Comparison of ENCODE assay signal across 7 mouse cellular contexts in genomic region chr11:97659267-97659989, GRCm38 (mm10). TPM values are rescaled to one million over a fixed set of nuclear protein-coding genes. Genes with fewer than 3 reads are reported as not detected.
DNase-seq lines count a peak whose midpoint lies in the region; ATAC-seq lines count a peak whose summit lies in the region.

No protein-coding gene starts in this region.

- peak overlapping the region; percentile 90 for H3K4me2 ChIP-seq in forebrain, embryonic 11.5 days (ENCODE audit: low read depth, low read length, severe bottlenecking)
- H3K4me2 ChIP-seq in kidney, embryonic 14.5 days (replicated peaks; ENCODE audit: low read depth, low read length), result peak overlapping the region; percentile 89

- intact Hi-C loops in gastrocnemius, postnatal 14 days (cut with DNase I; ENCODE audit: low total_unique reads), result no loop called here

- H3K9me3 ChIP-seq in forebrain, embryonic 11.5 days (ENCODE audit: control insufficient read depth, low read length), result no peaks in the 10 kb centered on the region
- no peaks in the 10 kb centered on the region for H3K9me3 ChIP-seq in kidney, embryonic 14.5 days (ENCODE audit: control insufficient read depth, low read length)
- H3K9me3 ChIP-seq in midbrain, embryonic 10.5 days (replicated peaks), result no peaks in the 10 kb centered on the region

- no peaks in the 10 kb centered on the region for H3K36me3 ChIP-seq in forebrain, embryonic 11.5 days (ENCODE audit: control insufficient read depth, insufficient read depth, low read length)
- H3K36me3 ChIP-seq in kidney, embryonic 14.5 days (ENCODE audit: control insufficient read depth, insufficient read depth, low read length), result no peaks in the 10 kb centered on the region
- no peaks in the 10 kb centered on the region for H3K36me3 ChIP-seq in midbrain, embryonic 10.5 days

- peak; percentile 58 for DNase-seq in 3T3-L1 (ENCODE audit: low read depth, low spot score)
- peak; percentile 79 for DNase-seq in CD4-positive helper T cell, adult 2 months (ENCODE audit: low read depth, low spot score)
- no peak for DNase-seq in forebrain, embryonic 11.5 days (ENCODE audit: low spot score)
- DNase-seq in midbrain, embryonic 10.5 days (ENCODE audit: low spot score), result no peak
- peak; percentile 19 for DNase-seq in yolk sac, embryonic 10.5 days (ENCODE audit: low spot score)
- no peak for DNase-seq in gastrocnemius, postnatal 14 days

- no peak overlapping the region for H3K27ac ChIP-seq in forebrain, embryonic 11.5 days (ENCODE audit: low read depth, low read length)
- peak overlapping the region; percentile 74 for H3K27ac ChIP-seq in kidney, embryonic 14.5 days (ENCODE audit: low read depth, low read length)
- H3K27ac ChIP-seq in midbrain, embryonic 10.5 days (replicated peaks), result peak overlapping the region; percentile 95

- H3K9ac ChIP-seq in forebrain, embryonic 11.5 days (ENCODE audit: low read length), result peak overlapping the region; percentile 77
- peak overlapping the region; percentile 74 for H3K9ac ChIP-seq in kidney, embryonic 14.5 days (ENCODE audit: low read depth, low read length)

- 14% methylated on average over 13 of the region's 13 CpGs for WGBS in forebrain, embryonic 11.5 days
- WGBS in kidney, embryonic 14.5 days, result 7% methylated on average over 13 of the region's 13 CpGs
- 11% methylated on average over 13 of the region's 13 CpGs for WGBS in midbrain, embryonic 10.5 days

- H3K4me3 ChIP-seq in forebrain, embryonic 11.5 days (ENCODE audit: low read depth, low read length), result peak overlapping the region; percentile 63
- peak overlapping the region; percentile 66 for H3K4me3 ChIP-seq in kidney, embryonic 14.5 days (ENCODE audit: low read length)
- H3K4me3 ChIP-seq in midbrain, embryonic 10.5 days, result peak overlapping the region; percentile 95

- no peak for ATAC-seq in forebrain, embryonic 11.5 days (replicated peaks; ENCODE audit: low FRiP score)
- no peak for ATAC-seq in kidney, embryonic 14.5 days (ENCODE audit: low FRiP score, low TSS enrichment)

- peaks cover 13% of the 10 kb centered on the region for H3K4me1 ChIP-seq in forebrain, embryonic 11.5 days (replicated peaks; ENCODE audit: control insufficient read depth, insufficient read depth, low read length)
- peaks cover 36% of the 10 kb centered on the region for H3K4me1 ChIP-seq in kidney, embryonic 14.5 days (ENCODE audit: control insufficient read depth, insufficient read depth, low read length)
- H3K4me1 ChIP-seq in midbrain, embryonic 10.5 days, result peaks cover 57% of the 10 kb centered on the region

- peaks cover 14% of the 10 kb centered on the region for H3K27me3 ChIP-seq in forebrain, embryonic 11.5 days (ENCODE audit: control insufficient read depth, insufficient read depth, low read length)
- peaks cover 2% of the 10 kb centered on the region; the same call in 1 of the 2 replicates for H3K27me3 ChIP-seq in kidney, embryonic 14.5 days (ENCODE audit: control insufficient read depth, insufficient read depth, low read length)
- H3K27me3 ChIP-seq in midbrain, embryonic 10.5 days (ENCODE audit: low read depth, poor library complexity, severe bottlenecking), result peaks cover 40% of the 10 kb centered on the region

RNA-seq across cellular contexts. Expression of gene Mllt6, which starts 3.8 kb away (rescaled TPM):
- polyA plus RNA-seq in forebrain, embryonic 11.5 days (2014; fragmentation: Nextera tagmentation; extraction: Ambion mirVana), result 3.4 and 4.9 TPM in 2 replicates
- 5.7 and 10.0 TPM in 2 replicates for polyA plus RNA-seq in kidney, embryonic 14.5 days (2014; fragmentation: Nextera tagmentation; extraction: Ambion mirVana)
- polyA plus RNA-seq in midbrain, embryonic 10.5 days (2016; fragmentation: Nextera tagmentation; extraction: Ambion mirVana), result 2.1 and 2.6 TPM in 2 replicates
- total RNA-seq in gastrocnemius, postnatal 14 days (2021), result 10 to 100 TPM; 26.2 to 27.4 TPM

RNA-seq across cellular contexts. Expression of gene Cisd3, which starts 26.2 kb away (rescaled TPM):
- 13.5 and 14.0 TPM in 2 replicates for polyA plus RNA-seq in forebrain, embryonic 11.5 days (2014; fragmentation: Nextera tagmentation; extraction: Ambion mirVana)
- 30.5 and 34.2 TPM in 2 replicates for polyA plus RNA-seq in kidney, embryonic 14.5 days (2014; fragmentation: Nextera tagmentation; extraction: Ambion mirVana)
- 20.5 and 21.7 TPM in 2 replicates for polyA plus RNA-seq in midbrain, embryonic 10.5 days (2016; fragmentation: Nextera tagmentation; extraction: Ambion mirVana)
- total RNA-seq in gastrocnemius, postnatal 14 days (2021), result 100 to 1,000 TPM; 105 to 116 TPM

RNA-seq across cellular contexts. Expression of gene Epop, which starts 29.9 kb away (rescaled TPM):
- 13.8 and 15.8 TPM in 2 replicates for polyA plus RNA-seq in forebrain, embryonic 11.5 days (2014; fragmentation: Nextera tagmentation; extraction: Ambion mirVana)
- 6.3 and 6.9 TPM in 2 replicates for polyA plus RNA-seq in kidney, embryonic 14.5 days (2014; fragmentation: Nextera tagmentation; extraction: Ambion mirVana)
- 10.4 and 13.3 TPM in 2 replicates for polyA plus RNA-seq in midbrain, embryonic 10.5 days (2016; fragmentation: Nextera tagmentation; extraction: Ambion mirVana)
- 1 to 10 TPM in 1 of 2 experiments, under 1 TPM in 1; 0.60 to 1.3 TPM for total RNA-seq in gastrocnemius, postnatal 14 days (2021)

RNA-seq across cellular contexts. Expression of gene Pcgf2, which starts 40.9 kb away (rescaled TPM):
- 24.2 and 25.9 TPM in 2 replicates for polyA plus RNA-seq in forebrain, embryonic 11.5 days (2014; fragmentation: Nextera tagmentation; extraction: Ambion mirVana)
- 19.3 and 23.1 TPM in 2 replicates for polyA plus RNA-seq in kidney, embryonic 14.5 days (2014; fragmentation: Nextera tagmentation; extraction: Ambion mirVana)
- polyA plus RNA-seq in midbrain, embryonic 10.5 days (2016; fragmentation: Nextera tagmentation; extraction: Ambion mirVana), result 16.0 and 18.6 TPM in 2 replicates
- total RNA-seq in gastrocnemius, postnatal 14 days (2021), result 1 to 10 TPM; 6.5 to 7.7 TPM

RNA-seq across cellular contexts. Expression of gene Psmb3, which starts 43.8 kb away (rescaled TPM):
- 463 and 510 TPM in 2 replicates for polyA plus RNA-seq in forebrain, embryonic 11.5 days (2014; fragmentation: Nextera tagmentation; extraction: Ambion mirVana)
- polyA plus RNA-seq in kidney, embryonic 14.5 days (2014; fragmentation: Nextera tagmentation; extraction: Ambion mirVana), result 525 and 539 TPM in 2 replicates
- polyA plus RNA-seq in midbrain, embryonic 10.5 days (2016; fragmentation: Nextera tagmentation; extraction: Ambion mirVana), result 606 and 631 TPM in 2 replicates
- total RNA-seq in gastrocnemius, postnatal 14 days (2021), result 100 to 1,000 TPM; 146 to 154 TPM

Comparison
In these comparisons a context has a peak if more than half of its experiments do, and no peak if none do; other contexts are left out.
1. DNase-seq: peak in 3T3-L1 (single experiment), CD4-positive helper T cell, adult 2 months (single experiment) and yolk sac, embryonic 10.5 days (single experiment); none in forebrain, embryonic 11.5 days (single experiment), midbrain, embryonic 10.5 days (single experiment) and gastrocnemius, postnatal 14 days (single experiment).
2. Peak in every context shown above with its lines, with median percentiles within 50 percentile points of each other: H3K4me3 ChIP-seq.